Mouse (Mus musculus) E14TG2a.4 (cell line): ENCODE measurements at regions not wholly inside any gene's neighbourhood (a gene's known extent, or its start where the extent isn't known, plus 50 kb on each side); places are given as distances from the start of the nearest gene placed in this dataset.
A peak's percentile ranks its signal among the peaks of the same experiment; 100 is the strongest.

ENCODE experiments used
- H3K27me3 ChIP-seq: 2 replicates; pipeline ENCODE4 v1.6.1; 2014; ENCODE audit warnings: low read length, control low read depth; ENCODE audit not compliant: insufficient read depth
- H3K36me3 ChIP-seq: 2 replicates; pipeline ENCODE4 v1.6.1; 2014; ENCODE audit warnings: low read length, control low read depth; ENCODE audit not compliant: insufficient read depth
- H3K4me1 ChIP-seq: replicated peaks from 2 replicates; pipeline ENCODE4 v1.6.1; 2014; ENCODE audit warnings: low read depth, low read length, control low read depth
- H3K4me3 ChIP-seq: replicated peaks from 2 replicates; pipeline ENCODE4 v1.5.1; 2014; ENCODE audit warnings: mild to moderate bottlenecking, low read length
- H3K9me3 ChIP-seq: 2 replicates; pipeline ENCODE4 v1.6.1; 2014; ENCODE audit warnings: low read length, control low read depth
- CTCF ChIP-seq: conservative IDR thresholded peaks from 2 replicates; pipeline ENCODE4 v1.5.1; 2014; ENCODE audit warnings: low read length
- NANOG ChIP-seq: IDR thresholded peaks from 2 replicates; pipeline ENCODE4 v1.6.1; 2014; ENCODE audit warnings: borderline replicate concordance, low read length, mixed read lengths
- POU5F1 ChIP-seq: IDR thresholded peaks from 2 replicates; pipeline ENCODE4 v1.6.1; 2014; ENCODE audit warnings: low read length, borderline replicate concordance

DNA sequence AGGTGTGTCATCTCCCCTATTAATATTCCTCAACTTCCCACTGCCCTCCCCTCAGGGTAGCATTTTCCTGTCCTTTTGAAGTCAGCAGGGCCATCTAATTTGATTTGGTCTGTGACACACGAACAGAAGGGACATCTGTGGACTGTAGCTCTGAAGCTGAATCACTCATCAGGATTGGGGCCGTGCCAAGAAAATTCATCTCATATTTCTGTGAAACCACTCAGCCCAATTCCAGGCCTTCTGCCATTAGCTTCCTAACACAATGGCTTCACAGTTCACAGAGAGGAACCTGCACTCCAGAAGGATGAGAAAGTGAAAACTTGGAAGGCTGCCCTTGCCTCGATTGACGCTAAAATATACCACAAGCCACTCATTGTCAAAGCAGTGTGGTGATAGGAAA, 86.1 kb downstream of the Abhd5 start:
- Histone ChIP-seq H3K9me3 (peaks cover 44% of the 10 kb centered on the region), H3K27me3 (0 out of 2 replicates have a peak, but pooled peaks cover 5% of the 10 kb centered on the region), H3K4me3 (no peak overlapping the region), H3K36me3 (no peaks in the 10 kb centered on the region), H3K4me1 (no peaks in the 10 kb centered on the region; the same call in 1 of the 2 replicates)
- TF ChIP-seq NANOG (no peak), CTCF (no peak)

DNA sequence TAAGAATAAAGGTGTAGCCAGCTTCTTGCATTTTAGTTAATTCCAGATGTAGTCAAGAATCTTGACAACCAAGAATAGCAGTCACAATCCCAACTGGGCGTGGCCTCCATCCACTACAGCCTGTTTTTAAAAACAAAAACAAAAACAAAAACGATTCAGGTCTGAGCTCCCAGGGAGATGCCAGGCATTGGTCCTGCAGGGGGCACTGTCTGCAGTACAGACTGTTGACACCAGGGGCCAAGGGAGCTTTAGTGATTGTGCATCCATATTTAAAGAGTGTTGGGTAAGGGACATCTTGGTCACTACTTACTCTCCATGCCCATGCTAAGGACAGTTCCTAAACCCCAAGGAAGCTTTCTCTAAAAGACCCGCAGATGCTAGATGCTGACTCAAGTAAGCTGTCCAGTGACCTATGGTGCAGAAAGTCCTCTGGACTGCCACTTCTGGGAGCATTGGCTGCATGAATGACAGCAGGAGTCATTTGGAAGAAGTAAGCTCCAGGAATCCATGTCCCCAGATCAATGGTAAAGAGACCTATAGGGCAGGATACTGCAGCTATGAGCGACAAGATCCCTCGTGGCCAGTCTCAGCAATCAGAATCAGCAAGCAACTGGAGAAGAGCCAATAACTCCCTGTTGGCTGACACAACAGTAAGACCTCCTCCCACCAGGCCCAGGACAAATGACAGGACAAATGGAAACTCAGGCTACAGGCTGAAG, 95.1 kb downstream of the Abhd5 start:
- Histone ChIP-seq H3K9me3 (peaks cover 29% of the 10 kb centered on the region), H3K36me3 (no peaks in the 10 kb centered on the region), H3K4me3 (no peak overlapping the region), H3K4me1 (no peaks in the 10 kb centered on the region), H3K27me3 (no peaks in the 10 kb centered on the region)
- TF ChIP-seq NANOG (no peak), POU5F1 (no peak), CTCF (0 out of 2 replicates have a peak, but pooled peaks have one; percentile 7)

DNA sequence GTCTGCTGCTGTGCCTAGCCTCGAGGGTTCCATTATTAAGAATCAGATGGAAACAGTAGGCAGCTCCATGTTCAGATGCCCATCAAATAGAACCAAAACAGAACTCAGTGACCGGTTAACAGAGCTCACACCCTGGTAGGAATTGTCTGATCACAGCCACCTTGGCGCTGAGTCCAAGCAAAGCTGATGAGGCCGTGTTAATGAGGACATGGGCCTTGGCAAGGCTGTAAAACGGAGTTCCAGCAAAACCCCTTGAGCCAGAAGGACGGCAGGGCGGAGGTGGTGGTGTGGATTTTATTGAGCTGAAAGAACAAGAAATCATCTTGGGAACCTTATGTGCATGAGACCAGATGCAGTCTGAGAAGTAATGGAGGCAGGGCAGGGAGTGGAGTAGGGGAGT, 96.2 kb downstream of the Abhd5 start:
- TF ChIP-seq NANOG (no peak), POU5F1 (no peak), CTCF (no peak)
- H3K9me3 ChIP-seq: peaks cover 20% of the 10 kb centered on the region
- no peaks in the 10 kb centered on the region for H3K27me3 ChIP-seq
- no peaks in the 10 kb centered on the region for H3K36me3 ChIP-seq
- no peak overlapping the region for H3K4me3 ChIP-seq
- no peaks in the 10 kb centered on the region for H3K4me1 ChIP-seq

DNA sequence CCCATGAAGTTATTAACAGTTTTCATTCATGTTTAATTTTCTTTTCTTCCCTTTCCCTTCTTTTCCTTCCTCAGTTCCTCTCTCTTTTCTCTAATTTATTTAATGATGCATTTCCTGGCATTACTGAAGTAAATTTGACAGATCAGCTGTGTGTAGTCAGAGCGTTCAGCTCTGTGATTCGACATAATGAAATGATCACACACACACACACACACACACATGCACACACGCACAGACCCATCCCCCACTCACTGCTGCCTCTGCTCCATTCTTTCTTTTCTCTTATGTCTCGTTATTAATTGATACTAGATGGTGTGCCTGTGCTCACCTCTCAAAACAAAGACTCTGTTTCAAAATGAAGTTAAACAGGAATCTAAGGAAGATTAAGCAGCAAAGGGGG, 96.9 kb downstream of the Abhd5 start:
- Histone ChIP-seq H3K9me3 (peaks cover 12% of the 10 kb centered on the region), H3K36me3 (no peaks in the 10 kb centered on the region), H3K4me3 (no peak overlapping the region), H3K27me3 (no peaks in the 10 kb centered on the region), H3K4me1 (no peaks in the 10 kb centered on the region)
- no peak for TF ChIP-seq CTCF
- no peak for TF ChIP-seq NANOG
- TF ChIP-seq POU5F1: no peak

DNA sequence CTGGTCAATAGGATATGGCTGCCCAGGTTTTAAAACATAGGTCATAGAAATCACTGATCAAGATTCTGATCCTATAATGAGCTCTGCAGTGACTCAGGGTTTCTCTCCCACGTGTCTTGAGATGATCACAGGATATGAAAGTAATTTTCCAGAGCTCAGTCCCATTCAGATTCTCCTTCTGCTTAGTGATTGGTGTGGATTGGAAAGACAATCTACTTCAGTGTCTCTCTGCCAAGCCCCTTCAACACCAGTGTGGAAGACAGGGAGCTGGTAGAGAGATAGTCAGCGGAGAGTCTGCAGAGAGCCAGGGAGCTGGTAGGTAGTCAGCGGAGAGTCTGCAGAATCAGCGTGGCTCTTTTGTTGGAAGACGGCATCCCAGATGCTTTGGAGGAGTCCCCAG, 99.1 kb downstream of the Abhd5 start:
- Histone ChIP-seq H3K4me1 (no peaks in the 10 kb centered on the region), H3K36me3 (no peaks in the 10 kb centered on the region), H3K4me3 (no peak overlapping the region), H3K9me3 (peaks cover 6% of the 10 kb centered on the region), H3K27me3 (no peaks in the 10 kb centered on the region)
- TF ChIP-seq NANOG: no peak
- no peak for TF ChIP-seq POU5F1
- no peak for TF ChIP-seq CTCF

DNA sequence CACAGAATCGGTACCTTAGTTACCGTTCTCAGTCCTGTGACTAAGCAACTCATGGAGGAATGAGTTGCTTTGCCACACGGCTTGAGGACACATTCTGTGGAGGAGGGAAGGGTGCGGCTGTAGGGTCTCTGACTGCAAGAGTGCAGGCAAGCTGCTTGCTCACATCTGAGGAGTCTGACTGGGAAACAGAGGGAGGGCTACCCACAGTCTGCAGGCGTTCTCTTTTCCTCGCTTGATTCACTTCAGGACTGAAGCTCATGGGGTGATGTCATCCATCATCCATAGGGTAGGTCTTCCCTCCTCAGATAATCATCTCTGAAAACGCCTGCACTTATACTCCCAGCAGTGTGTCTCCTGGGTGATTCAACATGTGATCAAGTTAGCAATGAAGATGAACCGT, 103.9 kb downstream of the Abhd5 start:
- H3K36me3 ChIP-seq: no peaks in the 10 kb centered on the region
- TF ChIP-seq NANOG: no peak
- no peak for TF ChIP-seq CTCF
- TF ChIP-seq POU5F1: no peak
- no peaks in the 10 kb centered on the region for H3K27me3 ChIP-seq
- no peak overlapping the region for H3K4me3 ChIP-seq
- H3K9me3 ChIP-seq: peaks cover 12% of the 10 kb centered on the region
- no peaks in the 10 kb centered on the region for H3K4me1 ChIP-seq

DNA sequence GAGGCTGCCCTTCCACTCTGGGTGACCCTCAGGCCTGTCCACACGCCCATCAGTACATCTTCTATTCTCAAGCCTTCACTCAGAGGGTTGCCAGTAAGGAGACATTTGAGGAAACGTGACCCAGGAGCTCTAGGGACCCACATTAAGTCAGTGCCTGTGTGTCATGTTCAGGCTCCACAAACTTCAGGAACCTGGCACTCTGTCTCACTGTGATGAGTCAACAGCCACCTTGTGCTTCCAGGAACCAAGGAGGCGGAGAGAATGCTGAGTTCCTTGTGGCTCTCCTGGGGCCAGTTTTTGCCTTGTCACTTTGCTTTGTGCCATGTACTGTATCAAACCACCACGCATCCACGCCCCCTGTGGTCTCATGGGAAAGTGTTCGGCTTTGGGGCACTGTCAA, 104.4 kb downstream of the Abhd5 start:
- peaks cover 12% of the 10 kb centered on the region for H3K9me3 ChIP-seq
- TF ChIP-seq POU5F1: no peak
- no peak for TF ChIP-seq CTCF
- no peak for TF ChIP-seq NANOG
- H3K36me3 ChIP-seq: no peaks in the 10 kb centered on the region
- no peak overlapping the region for H3K4me3 ChIP-seq
- H3K4me1 ChIP-seq: no peaks in the 10 kb centered on the region
- no peaks in the 10 kb centered on the region for H3K27me3 ChIP-seq

DNA sequence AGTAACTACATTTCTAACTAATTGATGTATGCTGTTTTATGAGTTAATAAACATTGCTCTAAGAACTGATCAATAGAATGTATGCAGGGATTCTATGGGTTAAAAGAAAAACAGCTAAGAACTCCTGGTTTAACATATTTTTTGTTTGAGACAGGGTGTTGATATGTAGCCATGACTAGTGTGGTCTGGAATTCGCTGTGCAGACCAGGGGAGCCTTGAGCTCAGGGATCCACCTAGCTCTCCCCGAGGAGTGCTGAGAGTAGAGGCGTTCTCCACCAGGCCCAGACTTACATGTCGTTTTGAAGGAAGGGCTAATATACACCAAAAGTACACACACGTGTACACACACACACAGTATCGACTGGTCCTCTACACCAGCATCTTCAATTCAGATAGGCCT, 108.1 kb downstream of the Abhd5 start:
- peaks cover 12% of the 10 kb centered on the region for H3K9me3 ChIP-seq
- no peaks in the 10 kb centered on the region for H3K36me3 ChIP-seq
- H3K27me3 ChIP-seq: no peaks in the 10 kb centered on the region
- no peak overlapping the region for H3K4me3 ChIP-seq
- no peaks in the 10 kb centered on the region for H3K4me1 ChIP-seq
- no peak for TF ChIP-seq NANOG
- no peak for TF ChIP-seq POU5F1
- TF ChIP-seq CTCF: no peak

DNA sequence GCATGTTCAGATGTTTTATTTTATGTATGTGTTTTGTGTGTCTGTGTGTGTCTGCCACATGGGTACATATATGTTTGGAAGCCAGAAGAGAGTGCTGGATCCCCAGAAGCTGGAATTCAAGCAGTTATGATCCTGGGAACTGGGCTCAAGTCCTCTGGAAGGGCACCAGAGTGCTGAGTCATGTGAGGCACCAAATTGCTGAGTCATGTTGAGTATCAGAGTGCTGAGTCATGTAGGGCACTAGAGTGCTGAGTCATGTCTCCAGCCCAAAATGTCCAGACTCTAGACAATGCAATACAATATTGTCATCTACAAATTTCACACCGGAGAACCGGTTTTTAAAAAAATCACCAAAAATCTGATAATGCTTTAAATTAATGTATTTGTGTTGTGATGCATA, 120.1 kb downstream of the Abhd5 start:
- H3K4me1 ChIP-seq: no peaks in the 10 kb centered on the region; the same call in 1 of the 2 replicates
- H3K4me3 ChIP-seq: no peak overlapping the region
- TF ChIP-seq POU5F1 (no peak), CTCF (no peak)
- H3K27me3 ChIP-seq: no peaks in the 10 kb centered on the region
- peaks cover 13% of the 10 kb centered on the region for H3K9me3 ChIP-seq
- H3K36me3 ChIP-seq: no peaks in the 10 kb centered on the region
